9 mouse cellular contexts compared by ENCODE assay signal in the genomic region with DNA sequence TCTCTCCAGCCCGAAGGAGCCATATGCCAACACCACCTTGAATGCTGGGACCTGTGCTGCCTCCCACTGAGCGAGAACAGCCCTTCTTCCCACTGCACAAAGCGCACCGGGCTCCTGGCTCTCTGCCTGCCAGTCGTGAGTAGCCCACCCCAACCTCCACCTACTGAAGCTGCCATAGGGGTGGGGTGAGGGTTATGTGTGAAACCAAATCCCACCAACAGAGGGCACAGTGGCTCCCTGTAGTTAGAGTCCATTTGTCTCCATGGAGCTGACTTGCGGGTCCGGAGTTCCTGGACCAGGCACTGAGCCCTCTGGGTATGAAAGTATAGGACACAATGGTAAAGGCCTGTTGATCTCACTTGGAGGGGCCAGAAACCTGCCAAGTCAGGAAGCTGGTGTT. TPM values are rescaled to one million over a fixed set of nuclear protein-coding genes. Genes with fewer than 3 reads are reported as not detected.
DNase-seq lines count a peak whose midpoint lies in the region; ATAC-seq lines count a peak whose summit lies in the region.
"Had no signal": no experiment of that assay in that cellular context is flagged by ENCODE, and none has a peak within 500 bp of the region (broad histone marks: within the 10 kb centered on the region; RNA-seq: fewer than 3 reads in every experiment).

No protein-coding gene starts in this region.

- no peak overlapping the region for H3K4me2 ChIP-seq in neural tube, embryonic 11.5 days (ENCODE audit: low read depth)

- H3K9me3 ChIP-seq in neural tube, embryonic 11.5 days (ENCODE audit: control insufficient read depth, low read length), result no peaks in the 10 kb centered on the region

- no peaks in the 10 kb centered on the region for H3K36me3 ChIP-seq in neural tube, embryonic 11.5 days (ENCODE audit: control insufficient read depth, insufficient read depth, low read length)

- no peak overlapping the region for H3K27ac ChIP-seq in neural tube, embryonic 11.5 days (ENCODE audit: low read depth, low read length)

- H3K9ac ChIP-seq in neural tube, embryonic 11.5 days (ENCODE audit: low read length), result no peak overlapping the region

- H3K4me1 ChIP-seq in neural tube, embryonic 11.5 days (ENCODE audit: control insufficient read depth, insufficient read depth, low read length), result no peaks in the 10 kb centered on the region

- H3K4me3 ChIP-seq in neural tube, embryonic 11.5 days (ENCODE audit: low read depth, low read length), result no peak overlapping the region

- peaks cover 4% of the 10 kb centered on the region; the same call in 1 of the 2 replicates for H3K27me3 ChIP-seq in neural tube, embryonic 11.5 days (ENCODE audit: control insufficient read depth, insufficient read depth, low read length)

- WGBS in neural tube, embryonic 11.5 days, result 18% methylated on average over 7 of the region's 7 CpGs

- peak; percentile 51 for DNase-seq in CD4-positive, CD25-positive, alpha-beta regulatory T cell, adult 2 months (ENCODE audit: low read depth, low spot score)
- peak; percentile 37 to 42 for DNase-seq in left cerebral cortex, postnatal 14 days (ENCODE audit: low spot score in 2 of 2)
- DNase-seq in left cerebral cortex, postnatal 36 days (ENCODE audit: low spot score in 2 of 2), result no peak
- peak; percentile 42 to 44 for DNase-seq in cerebellum, postnatal 36 days
- DNase-seq in kidney, postnatal 4 days, result peak; percentile 67 to 74
- DNase-seq in neural tube, embryonic 11.5 days (ENCODE audit: low spot score), result peak; percentile 61
- no peak for DNase-seq in Muller cell, postnatal 12 days (ENCODE audit: inconsistent ontology term)

- intact Hi-C loops in left cerebral cortex, postnatal 14 days (cut with DNase I), result loop anchor here (5.0 kb wide), 2 partner anchors 73 to 283 kb away; no protein-coding TSS in a partner anchor
- intact Hi-C loops in left cerebral cortex, postnatal 36 days (cut with DNase I), result loop anchor here (5.0 kb wide), 1 partner anchor 283 kb away; no protein-coding TSS in a partner anchor

- no peak for ATAC-seq in CD4-positive, CD25-positive, alpha-beta regulatory T cell, adult 4 months
- ATAC-seq in neural tube, embryonic 11.5 days (ENCODE audit: insufficient read depth, low FRiP score, low TSS enrichment), result no peak

RNA-seq across cellular contexts. Expression of gene Lrcol1, which starts 10.2 kb away (rescaled TPM):
- not detected for polyA plus RNA-seq in CD4-positive, CD25-positive, alpha-beta regulatory T cell, adult 4 months (2017; shearing (Covaris generic))
- not detected for total RNA-seq in left cerebral cortex, postnatal 14 days (2021)
- total RNA-seq in left cerebral cortex, postnatal 36 days (2021), result not detected
- polyA plus RNA-seq in neural tube, embryonic 11.5 days (2014; fragmentation: Nextera tagmentation; extraction: Ambion mirVana), result not detected in 2 replicates
- polyA plus RNA-seq: heart, embryonic 14.5 days had no signal

RNA-seq across cellular contexts. Expression of gene P2rx2, which starts 11.7 kb away (rescaled TPM):
- polyA plus RNA-seq in CD4-positive, CD25-positive, alpha-beta regulatory T cell, adult 4 months (2017; shearing (Covaris generic)), result not detected
- total RNA-seq in left cerebral cortex, postnatal 14 days (2021), result under 1 TPM; 0.37 to 0.38 TPM
- total RNA-seq in left cerebral cortex, postnatal 36 days (2021), result not detected
- 0.59 and 1.4 TPM in 2 replicates for polyA plus RNA-seq in neural tube, embryonic 11.5 days (2014; fragmentation: Nextera tagmentation; extraction: Ambion mirVana)
- polyA plus RNA-seq: heart, embryonic 14.5 days had no signal

Comparison
In these comparisons a context has a peak if more than half of its experiments do, and no peak if none do; other contexts are left out.
1. DNase-seq: peak in CD4-positive, CD25-positive, alpha-beta regulatory T cell, adult 2 months (single experiment), left cerebral cortex, postnatal 14 days (2 of 2), cerebellum, postnatal 36 days (2 of 2), kidney, postnatal 4 days (2 of 2) and neural tube, embryonic 11.5 days (single experiment); none in left cerebral cortex, postnatal 36 days (0 of 2) and Muller cell, postnatal 12 days (single experiment).